In the genomic region with DNA sequence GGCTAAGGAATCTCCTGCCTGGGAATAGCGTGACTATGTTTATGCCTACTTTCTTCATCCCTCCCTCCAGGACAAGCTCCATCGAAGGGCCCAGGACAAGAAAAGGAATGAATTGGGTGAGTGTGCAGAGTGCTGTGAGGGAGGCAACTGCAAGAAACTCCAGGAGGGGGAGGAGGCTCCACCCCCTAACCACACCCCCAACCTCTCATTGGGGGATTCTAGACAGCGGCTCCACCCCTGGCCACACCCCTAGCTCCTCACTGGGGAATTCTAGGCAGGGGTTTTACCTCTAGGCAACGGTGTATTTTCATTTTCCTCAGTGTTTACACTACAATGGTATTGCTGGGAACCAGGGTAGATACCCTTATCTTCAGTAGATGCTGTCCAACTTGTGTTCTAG, we compare ENCODE assay signal across 17 mouse cellular contexts. TPM values are rescaled to one million over a fixed set of nuclear protein-coding genes. Genes with fewer than 3 reads are reported as not detected.
A peak's percentile ranks its signal among the peaks of the same experiment; 100 is the strongest.
DNase-seq lines count a peak whose midpoint lies in the region; ATAC-seq and TF ChIP-seq lines count a peak whose summit lies in the region.
"Had no signal": no experiment of that assay in that cellular context is flagged by ENCODE, and none has a peak within 500 bp of the region (broad histone marks: within the 10 kb centered on the region; RNA-seq: fewer than 3 reads in every experiment).

No protein-coding gene starts in this region.

- no peak for TF ChIP-seq POLR2A in heart, adult 2 months (IDR thresholded peaks at IDR 0.05; ENCODE audit: insufficient read depth, low read depth, low read length)

- no peak overlapping the region for H3K27ac ChIP-seq in heart, adult 2 months
- H3K27ac ChIP-seq: hindbrain, embryonic 14.5 days; limb, embryonic 13.5 days; midbrain, embryonic 13.5 days; neural tube, embryonic 13.5 days had no signal

- no peak overlapping the region for H3K4me3 ChIP-seq in heart, adult 2 months
- H3K4me3 ChIP-seq: limb, embryonic 13.5 days; midbrain, embryonic 13.5 days; neural tube, embryonic 13.5 days had no signal

- H3K9ac ChIP-seq in heart, adult 2 months (ENCODE audit: low read depth, low read length) = no peak overlapping the region
- H3K9ac ChIP-seq: forebrain, postnatal 0 days; hindbrain, embryonic 14.5 days; limb, embryonic 13.5 days; midbrain, embryonic 13.5 days; neural tube, embryonic 13.5 days had no signal

- TF ChIP-seq EP300 in heart, adult 2 months (IDR thresholded peaks at IDR 0.05; ENCODE audit: insufficient read depth, low read depth, low read length) = no peak

- no peaks in the 10 kb centered on the region for H3K36me3 ChIP-seq in heart, adult 2 months (ENCODE audit: control insufficient read depth, insufficient read depth, low read length)
- H3K36me3 ChIP-seq: limb, embryonic 13.5 days; midbrain, embryonic 13.5 days; neural tube, embryonic 13.5 days had no signal

- intact Hi-C loops in heart, adult 2 months (cut with DNase I) = no loop called here

- DNase-seq in adrenal gland, postnatal 14 days = peak; percentile 13
- DNase-seq in adrenal gland, adult 8-10 months = no peak
- peak; percentile 59 for DNase-seq in CD4-positive, CD25-positive, alpha-beta regulatory T cell, adult 2 months (ENCODE audit: low read depth, low spot score)
- DNase-seq in gastrocnemius, postnatal 25 days = no peak
- DNase-seq in heart, adult 2 months = no peak
- DNase-seq: cerebellum, adult 18-20 months; embryo, embryonic 11 days; forebrain, postnatal 0 days; gastrocnemius, postnatal 36 days; right cerebral cortex, adult 18-20 months had no signal

- no peaks in the 10 kb centered on the region for H3K79me2 ChIP-seq in heart, adult 2 months (replicated peaks; ENCODE audit: control insufficient read depth, insufficient read depth, low read length)

- peak; percentile 55; the same call in 1 of the 2 replicates for ATAC-seq in common myeloid progenitor, adult 5-6 weeks (replicated peaks; ENCODE audit: low read depth, poor library complexity, severe bottlenecking)
- peak; percentile 56 for ATAC-seq in megakaryocyte-erythroid progenitor cell, adult 5-6 weeks (replicated peaks; ENCODE audit: low FRiP score, low TSS enrichment, poor library complexity, severe bottlenecking)
- ATAC-seq in monocyte, adult 5-6 weeks (replicated peaks; ENCODE audit: insufficient number of reproducible peaks, low FRiP score, low TSS enrichment, poor library complexity, severe bottlenecking) = no peak
- ATAC-seq: forebrain, postnatal 0 days; midbrain, embryonic 13.5 days had no signal

- no peak for TF ChIP-seq CTCF in heart, adult 2 months (IDR thresholded peaks at IDR 0.05)

- H3K4me1 ChIP-seq in heart, adult 2 months (ENCODE audit: control insufficient read depth, insufficient read depth, low read length) = no peaks in the 10 kb centered on the region
- H3K4me1 ChIP-seq: limb, embryonic 13.5 days; midbrain, embryonic 13.5 days; neural tube, embryonic 13.5 days had no signal

- 63% methylated on average over 4 of the region's 4 CpGs for WGBS in heart, adult 2 months

- no peaks in the 10 kb centered on the region for H3K27me3 ChIP-seq in heart, adult 2 months (ENCODE audit: control insufficient read depth, insufficient read depth, low read length)
- H3K27me3 ChIP-seq: limb, embryonic 13.5 days; midbrain, embryonic 13.5 days; neural tube, embryonic 13.5 days had no signal

RNA-seq across cellular contexts. Expression of a gene that starts 26.7 kb away (rescaled TPM):
- 2.8 and 9.7 TPM in 2 replicates for total RNA-seq in adrenal gland, postnatal 14 days (2021)
- 1 to 10 TPM; 3.0 to 6.2 (median 4.1) TPM for total RNA-seq in adrenal gland, adult 8-10 months (2022)
- total RNA-seq in common myeloid progenitor, adult 5-6 weeks (2017) = 182 and 183 TPM in 2 replicates
- total RNA-seq in megakaryocyte-erythroid progenitor cell, adult 5-6 weeks (2014; fragmentation: Nextera tagmentation) = 39.2 and 44.7 TPM in 2 replicates
- total RNA-seq in megakaryocyte-erythroid progenitor cell, adult 5-6 weeks (2017) = 86.4 and 126 TPM in 2 replicates
- 267 to 324 TPM (median 306 TPM) in 3 replicates for total RNA-seq in monocyte, adult 5-6 weeks (2017)
- under 1 TPM; 0.33 to 0.56 TPM for total RNA-seq in gastrocnemius, postnatal 25 days (2021)
- total RNA-seq in heart, adult 2 months (2021) = 1 to 10 TPM; 1.9 to 2.2 TPM
- 1.8 and 2.0 TPM in 2 replicates for polyA plus RNA-seq in heart, adult 2 months (2012; rRNA removed)

RNA-seq across cellular contexts. Expression of a gene that starts 52.9 kb away (rescaled TPM):
- total RNA-seq in adrenal gland, postnatal 14 days (2021) = 4.8 and 5.9 TPM in 2 replicates
- 10 to 100 TPM in 2 of 4 experiments, 1 to 10 TPM in 2; 5.3 to 21.5 (median 12.7) TPM for total RNA-seq in adrenal gland, adult 8-10 months (2022)
- total RNA-seq in common myeloid progenitor, adult 5-6 weeks (2017) = 2.4 and 9.0 TPM in 2 replicates
- not detected in 2 replicates for total RNA-seq in megakaryocyte-erythroid progenitor cell, adult 5-6 weeks (2014; fragmentation: Nextera tagmentation)
- not detected in 2 replicates for total RNA-seq in megakaryocyte-erythroid progenitor cell, adult 5-6 weeks (2017)
- total RNA-seq in monocyte, adult 5-6 weeks (2017) = 195 to 384 TPM (median 329 TPM) in 3 replicates
- total RNA-seq in gastrocnemius, postnatal 25 days (2021) = 1 to 10 TPM; 1.8 to 2.8 TPM
- 10 to 100 TPM in 1 of 2 experiments, 1 to 10 TPM in 1; 8.6 to 12.6 TPM for total RNA-seq in heart, adult 2 months (2021)
- polyA plus RNA-seq in heart, adult 2 months (2012; rRNA removed) = 7.9 and 11.0 TPM in 2 replicates

RNA-seq across cellular contexts. Expression of a gene that starts 56.3 kb away (rescaled TPM):
- 38.5 and 45.1 TPM in 2 replicates for total RNA-seq in adrenal gland, postnatal 14 days (2021)
- 10 to 100 TPM; 57.1 to 89.6 (median 72.8) TPM for total RNA-seq in adrenal gland, adult 8-10 months (2022)
- total RNA-seq in common myeloid progenitor, adult 5-6 weeks (2017) = 8.4 and 9.8 TPM in 2 replicates
- 3.9 and 4.5 TPM in 2 replicates for total RNA-seq in megakaryocyte-erythroid progenitor cell, adult 5-6 weeks (2014; fragmentation: Nextera tagmentation)
- total RNA-seq in megakaryocyte-erythroid progenitor cell, adult 5-6 weeks (2017) = 8.3 and 10.0 TPM in 2 replicates
- total RNA-seq in monocyte, adult 5-6 weeks (2017) = 4.5 to 10.8 TPM (median 9.2 TPM) in 3 replicates
- 100 to 1,000 TPM; 132 to 134 TPM for total RNA-seq in gastrocnemius, postnatal 25 days (2021)
- 100 to 1,000 TPM; 107 to 128 TPM for total RNA-seq in heart, adult 2 months (2021)
- 69.0 and 83.2 TPM in 2 replicates for polyA plus RNA-seq in heart, adult 2 months (2012; rRNA removed)

RNA-seq across cellular contexts. Expression of a gene that starts 57.3 kb away (rescaled TPM):
- 54.2 and 56.4 TPM in 2 replicates for total RNA-seq in adrenal gland, postnatal 14 days (2021)
- 100 to 1,000 TPM in 3 of 4 experiments, 10 to 100 TPM in 1; 98.6 to 107 (median 102) TPM for total RNA-seq in adrenal gland, adult 8-10 months (2022)
- total RNA-seq in common myeloid progenitor, adult 5-6 weeks (2017) = 17.0 and 17.7 TPM in 2 replicates
- total RNA-seq in megakaryocyte-erythroid progenitor cell, adult 5-6 weeks (2014; fragmentation: Nextera tagmentation) = 18.7 and 23.9 TPM in 2 replicates
- total RNA-seq in megakaryocyte-erythroid progenitor cell, adult 5-6 weeks (2017) = 6.2 and 10.6 TPM in 2 replicates
- total RNA-seq in monocyte, adult 5-6 weeks (2017) = 27.2 to 32.8 TPM (median 27.8 TPM) in 3 replicates
- 10 to 100 TPM; 20.7 to 22.7 TPM for total RNA-seq in gastrocnemius, postnatal 25 days (2021)
- 10 to 100 TPM; 27.8 to 32.7 TPM for total RNA-seq in heart, adult 2 months (2021)
- 37.9 and 48.3 TPM in 2 replicates for polyA plus RNA-seq in heart, adult 2 months (2012; rRNA removed)

Comparison
In these comparisons a context has a peak if more than half of its experiments do, and no peak if none do; other contexts are left out.
1. DNase-seq: peak in adrenal gland, postnatal 14 days (single experiment) and CD4-positive, CD25-positive, alpha-beta regulatory T cell, adult 2 months (single experiment); none in adrenal gland, adult 8-10 months (single experiment), gastrocnemius, postnatal 25 days (single experiment) and heart, adult 2 months (0 of 2).